Mouse (Mus musculus) stomach, embryonic 15.5 days (tissue): ENCODE data around the gene Arhgap22. TPM values are rescaled to one million over a fixed set of nuclear protein-coding genes. Genes with fewer than 3 reads are reported as not detected.

ENCODE experiments used
- ATAC-seq: fragments of 200-750 bp; cut with Nextera tagmentation; 2 replicates; pipeline ENCODE4 v1.8.0; 2017; ENCODE audit warnings: low read depth, moderate number of reproducible peaks, moderate TSS enrichment; ENCODE audit not compliant: insufficient read depth, low FRiP score
- H3K27ac ChIP-seq: fragments of 300-500 bp; sonication (generic); 2 replicates; pipeline ENCODE4 v1.5.1; 2015; ENCODE audit warnings: mild to moderate bottlenecking, inconsistent platforms
- H3K27me3 ChIP-seq: fragments of 300-500 bp; sonication (generic); replicated peaks from 2 replicates; pipeline ENCODE4 v1.6.1; 2015; ENCODE audit warnings: inconsistent platforms
- H3K36me3 ChIP-seq: fragments of 300-500 bp; sonication (generic); 2 replicates; pipeline ENCODE4 v1.6.1; 2015; ENCODE audit warnings: inconsistent platforms
- H3K4me1 ChIP-seq: fragments of 300-500 bp; sonication (generic); 2 replicates; pipeline ENCODE4 v1.6.1; 2015; ENCODE audit warnings: inconsistent platforms
- H3K4me2 ChIP-seq: fragments of 300-500 bp; sonication (generic); 2 replicates; pipeline ENCODE4 v1.6.1; 2015; ENCODE audit warnings: mild to moderate bottlenecking, inconsistent platforms
- H3K4me3 ChIP-seq: fragments of 300-500 bp; sonication (generic); replicated peaks from 2 replicates; pipeline ENCODE4 v1.5.1; 2015; ENCODE audit warnings: inconsistent platforms
- H3K9ac ChIP-seq: fragments of 300-500 bp; sonication (generic); 2 replicates; pipeline ENCODE4 v1.6.1; 2015; ENCODE audit warnings: inconsistent platforms
- H3K9me3 ChIP-seq: fragments of 300-500 bp; sonication (generic); 2 replicates; pipeline ENCODE4 v1.6.1; 2016; ENCODE audit warnings: inconsistent platforms
- WGBS: fragments of 180-500 bp; shearing (Covaris S2); methylation state at CpG from one replicate; pipeline ENCODE4 v1.1.7; 2015; 5-methylcytosine and 5-hydroxymethylcytosine counted together
- polyA plus RNA-seq: library from polyadenylated mRNA; unstranded; fragments of >200 nt; fragmentation: Nextera tagmentation; extraction: Ambion mirVana; gene quantifications from 2 replicates; pipeline ENCODE4 v1.2.1, GENCODE M21; 2015

The Arhgap22 gene
- polyA plus RNA-seq, 1 experiment from 2014 or later, result 6.3 TPM

GRCm38 (mm10) chr14:33362807-33363206 lies 149.0 kb downstream of the Arhgap22 start:
- Histone ChIP-seq H3K36me3 (no peaks in the 10 kb centered on the region), H3K27me3 (no peaks in the 10 kb centered on the region), H3K9ac (no peak overlapping the region), H3K4me3 (0 out of 2 replicates have a peak overlapping the region, but pooled peaks have one; percentile 1), H3K27ac (no peak overlapping the region), H3K4me1 (peaks cover 11% of the 10 kb centered on the region; the same call in 1 of the 2 replicates), H3K4me2 (peak overlapping the region; percentile 29), H3K9me3 (no peaks in the 10 kb centered on the region)
- peak; percentile 8; the same call in 1 of the 2 replicates for ATAC-seq
- WGBS, result 13% methylated on average over 10 of the region's 10 CpGs

- Histone ChIP-seq H3K36me3 (no peaks in the 10 kb centered on the region), H3K9ac (no peak overlapping the region), H3K4me3 (no peak overlapping the region), H3K4me2 (no peak overlapping the region), H3K4me1 (peaks cover 11% of the 10 kb centered on the region; the same call in 1 of the 2 replicates), H3K9me3 (no peaks in the 10 kb centered on the region), H3K27me3 (no peaks in the 10 kb centered on the region), H3K27ac (no peak overlapping the region)
- 72% methylated on average over 5 of the region's 5 CpGs for WGBS
- ATAC-seq, result no peak
These were observed 149.8 kb downstream of the Arhgap22 start for GRCm38 (mm10) chr14:33363611-33364010.

DNA sequence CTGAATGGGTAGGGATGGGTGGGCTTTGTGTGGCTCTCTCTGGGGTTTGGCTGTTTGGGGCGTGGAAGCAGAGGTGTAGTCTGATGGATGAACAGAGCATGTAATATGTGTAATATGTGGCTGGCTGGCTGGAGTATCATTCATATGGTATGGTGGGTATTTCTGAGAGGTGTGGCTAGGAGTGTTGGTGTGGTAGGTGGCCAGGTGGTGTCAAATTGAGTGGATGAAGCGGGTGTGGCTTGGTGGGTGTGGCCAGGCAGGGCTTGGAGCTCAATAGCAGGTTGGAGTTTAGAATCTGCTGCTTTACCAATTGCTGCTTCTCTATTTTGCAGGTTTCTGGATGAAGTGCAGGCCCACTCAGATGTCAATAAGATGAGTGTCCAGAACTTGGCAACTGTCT lies 150.2 kb downstream of the Arhgap22 start:
- no peak overlapping the region for H3K4me3 ChIP-seq
- H3K36me3 ChIP-seq, result no peaks in the 10 kb centered on the region
- H3K9me3 ChIP-seq, result no peaks in the 10 kb centered on the region
- 83% methylated on average over 2 of the region's 2 CpGs for WGBS
- ATAC-seq, result no peak
- H3K4me1 ChIP-seq, result peaks cover 11% of the 10 kb centered on the region; the same call in 1 of the 2 replicates
- no peaks in the 10 kb centered on the region for H3K27me3 ChIP-seq
- H3K4me2 ChIP-seq, result no peak overlapping the region
- H3K9ac ChIP-seq, result no peak overlapping the region
- H3K27ac ChIP-seq, result no peak overlapping the region

DNA sequence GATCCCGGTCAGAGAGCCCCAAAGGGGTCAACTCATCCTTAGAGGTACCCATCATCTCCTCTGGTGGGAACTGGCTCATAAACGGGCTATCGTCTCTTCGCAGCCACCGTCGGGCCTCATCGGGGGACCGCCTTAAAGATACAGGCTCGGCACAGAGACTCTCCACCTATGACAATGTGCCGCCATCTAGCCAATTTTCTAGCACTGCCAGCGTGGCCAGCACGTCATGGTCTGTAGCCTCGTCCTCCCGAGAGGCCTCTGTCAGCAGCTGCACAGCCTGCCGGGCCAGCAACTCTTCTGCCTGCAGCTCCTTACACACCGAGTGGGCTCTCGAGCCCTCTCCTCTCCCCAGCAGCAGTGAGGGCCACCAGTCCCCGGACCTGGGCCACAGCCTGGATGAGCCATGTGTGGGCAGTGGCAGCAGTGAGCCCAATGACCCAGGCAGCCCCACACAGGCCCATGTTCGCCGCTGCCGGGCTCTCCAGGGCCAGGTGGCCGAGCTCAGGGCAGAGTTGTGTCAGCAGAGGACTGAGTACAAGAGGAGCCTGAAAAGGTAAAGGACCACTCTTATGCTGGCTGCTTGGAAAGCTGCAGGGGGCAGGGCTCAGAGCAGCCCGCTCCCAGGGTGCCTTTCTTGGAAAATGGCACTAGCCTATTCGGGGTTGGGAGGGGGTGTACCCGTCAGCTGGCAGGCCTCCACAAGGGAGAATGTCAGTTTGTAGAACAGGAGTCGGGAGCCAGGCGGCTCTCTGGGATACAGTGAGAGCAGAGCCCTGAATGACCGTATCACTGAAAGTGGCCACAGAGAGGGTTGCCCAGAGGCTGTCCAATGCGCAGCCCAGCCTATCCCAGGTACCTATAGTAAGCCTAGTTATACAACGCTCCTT lies 153.3 kb downstream of the Arhgap22 start:
- no peak overlapping the region for H3K9ac ChIP-seq
- H3K4me2 ChIP-seq, result no peak overlapping the region
- H3K27ac ChIP-seq, result no peak overlapping the region
- H3K4me3 ChIP-seq, result no peak overlapping the region
- H3K27me3 ChIP-seq, result no peaks in the 10 kb centered on the region
- no peak for ATAC-seq
- H3K9me3 ChIP-seq, result no peaks in the 10 kb centered on the region
- peaks cover 10% of the 10 kb centered on the region; the same call in 1 of the 2 replicates for H3K4me1 ChIP-seq
- WGBS, result 82% methylated on average over 30 of the region's 30 CpGs
- no peaks in the 10 kb centered on the region for H3K36me3 ChIP-seq

GRCm38 (mm10) chr14:33369375-33369774 lies 155.5 kb downstream of the Arhgap22 start:
- Histone ChIP-seq H3K27me3 (no peaks in the 10 kb centered on the region), H3K9ac (no peak overlapping the region), H3K27ac (no peak overlapping the region), H3K4me3 (no peak overlapping the region), H3K36me3 (no peaks in the 10 kb centered on the region), H3K4me2 (no peak overlapping the region), H3K4me1 (peaks cover 6% of the 10 kb centered on the region; the same call in 1 of the 2 replicates), H3K9me3 (no peaks in the 10 kb centered on the region)
- WGBS, result 81% methylated on average over 12 of the region's 12 CpGs
- ATAC-seq, result no peak

DNA sequence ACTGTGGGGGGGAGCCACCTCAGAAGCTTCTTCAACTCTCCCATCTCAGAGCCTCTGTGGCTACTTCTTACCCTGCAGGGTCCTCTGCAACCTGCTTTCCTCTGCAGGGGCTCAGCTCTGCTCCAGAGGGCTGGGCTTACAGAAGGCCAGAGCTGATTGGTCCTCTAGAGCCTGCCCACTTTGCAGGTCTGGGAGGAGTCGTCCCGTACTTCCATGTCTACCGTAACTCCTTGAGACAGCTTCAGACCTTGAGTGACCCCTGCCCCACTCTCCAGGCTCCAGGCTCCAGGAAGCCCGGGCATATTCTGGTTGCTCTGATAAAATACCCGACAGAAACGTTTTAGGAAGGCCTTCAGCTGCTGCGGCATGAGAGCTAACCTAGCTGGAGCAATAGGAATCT lies 156.2 kb downstream of the Arhgap22 start:
- 8% methylated on average over 7 of the region's 7 CpGs for WGBS
- ATAC-seq, result peak; percentile 71
- H3K9me3 ChIP-seq, result no peaks in the 10 kb centered on the region
- no peak overlapping the region for H3K27ac ChIP-seq
- no peak overlapping the region for H3K9ac ChIP-seq
- H3K36me3 ChIP-seq, result no peaks in the 10 kb centered on the region
- H3K4me1 ChIP-seq, result peaks cover 6% of the 10 kb centered on the region; the same call in 1 of the 2 replicates
- H3K4me2 ChIP-seq, result peak overlapping the region; percentile 15; the same call in 1 of the 2 replicates
- H3K4me3 ChIP-seq, result no peak overlapping the region
- no peaks in the 10 kb centered on the region for H3K27me3 ChIP-seq

DNA sequence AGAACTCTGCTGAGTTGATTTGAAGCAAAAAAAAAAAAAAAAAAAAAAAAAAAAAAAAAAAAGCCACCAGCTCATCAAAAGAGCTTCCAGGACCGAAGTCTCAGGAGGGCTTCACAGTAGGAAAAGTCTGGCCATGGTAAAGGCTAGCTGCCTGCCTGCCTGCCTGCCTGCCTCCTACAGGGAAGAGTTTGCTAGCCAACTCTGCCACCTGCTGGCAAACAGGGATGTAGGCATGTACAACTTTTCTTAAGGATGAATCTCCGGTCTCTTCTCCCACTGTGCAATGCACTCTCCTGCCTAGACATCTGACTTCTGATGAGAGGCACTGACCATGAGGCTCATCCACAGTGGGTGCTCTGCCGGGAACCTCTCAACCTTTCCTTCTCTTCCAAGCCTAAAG lies 157.4 kb downstream of the Arhgap22 start:
- Histone ChIP-seq H3K27me3 (no peaks in the 10 kb centered on the region), H3K36me3 (no peaks in the 10 kb centered on the region), H3K4me3 (no peak overlapping the region), H3K27ac (no peak overlapping the region), H3K9ac (no peak overlapping the region), H3K9me3 (no peaks in the 10 kb centered on the region), H3K4me2 (no peak overlapping the region), H3K4me1 (peaks cover 6% of the 10 kb centered on the region; the same call in 1 of the 2 replicates)
- ATAC-seq, result no peak
- 16% methylated on average over 3 of the region's 3 CpGs for WGBS

DNA sequence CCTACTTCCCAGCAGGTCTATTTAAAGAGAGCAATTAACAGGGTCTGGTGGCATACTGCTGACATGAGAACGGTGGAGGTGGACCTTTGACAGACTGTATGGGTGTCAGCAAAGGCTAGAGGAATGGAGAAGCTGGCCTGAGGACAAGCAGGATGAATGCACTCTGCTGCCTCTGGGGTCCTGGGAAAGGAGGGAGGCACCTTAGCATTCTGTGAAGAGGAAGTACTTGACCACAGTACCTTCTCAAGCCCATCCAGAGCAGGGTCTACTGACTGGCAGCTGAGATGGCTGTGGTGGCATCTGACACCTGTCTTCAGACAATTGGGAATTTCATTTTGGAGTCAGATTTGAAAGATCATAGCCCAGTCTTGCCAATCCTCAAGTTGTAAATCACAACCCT lies 159.4 kb downstream of the Arhgap22 start:
- no peak for ATAC-seq
- Histone ChIP-seq H3K9ac (no peak overlapping the region), H3K4me3 (no peak overlapping the region), H3K27ac (no peak overlapping the region), H3K36me3 (no peaks in the 10 kb centered on the region), H3K9me3 (no peaks in the 10 kb centered on the region), H3K4me1 (peaks cover 6% of the 10 kb centered on the region; the same call in 1 of the 2 replicates), H3K27me3 (no peaks in the 10 kb centered on the region), H3K4me2 (no peak overlapping the region)
- 42% methylated on average over 1 of the region's 1 CpGs for WGBS

DNA sequence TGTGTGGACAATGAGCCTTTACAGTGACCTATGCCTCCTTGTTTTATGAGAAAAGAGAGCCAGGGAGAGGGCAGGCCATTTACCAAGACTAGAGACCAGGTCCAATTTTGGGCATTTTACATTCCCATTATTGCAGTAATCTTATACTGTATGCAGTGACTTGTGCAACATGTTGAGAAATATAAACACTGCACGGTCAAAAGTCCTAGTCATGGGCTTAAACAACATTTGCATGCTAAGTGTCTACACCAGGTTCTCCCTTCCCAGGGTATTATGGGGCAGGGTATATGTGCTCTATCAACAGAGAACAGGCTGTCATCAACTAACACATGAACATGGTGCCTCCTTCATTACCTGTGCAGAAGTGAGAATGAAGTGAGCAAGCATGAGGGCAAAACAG lies 160.3 kb downstream of the Arhgap22 start:
- H3K27ac ChIP-seq, result no peak overlapping the region
- no peaks in the 10 kb centered on the region for H3K27me3 ChIP-seq
- no peak overlapping the region for H3K4me2 ChIP-seq
- H3K9ac ChIP-seq, result no peak overlapping the region
- peaks cover 6% of the 10 kb centered on the region; the same call in 1 of the 2 replicates for H3K4me1 ChIP-seq
- no peaks in the 10 kb centered on the region for H3K36me3 ChIP-seq
- no peak overlapping the region for H3K4me3 ChIP-seq
- WGBS, result 53% methylated on average over 1 of the region's 1 CpGs
- no peak for ATAC-seq
- H3K9me3 ChIP-seq, result no peaks in the 10 kb centered on the region

DNA sequence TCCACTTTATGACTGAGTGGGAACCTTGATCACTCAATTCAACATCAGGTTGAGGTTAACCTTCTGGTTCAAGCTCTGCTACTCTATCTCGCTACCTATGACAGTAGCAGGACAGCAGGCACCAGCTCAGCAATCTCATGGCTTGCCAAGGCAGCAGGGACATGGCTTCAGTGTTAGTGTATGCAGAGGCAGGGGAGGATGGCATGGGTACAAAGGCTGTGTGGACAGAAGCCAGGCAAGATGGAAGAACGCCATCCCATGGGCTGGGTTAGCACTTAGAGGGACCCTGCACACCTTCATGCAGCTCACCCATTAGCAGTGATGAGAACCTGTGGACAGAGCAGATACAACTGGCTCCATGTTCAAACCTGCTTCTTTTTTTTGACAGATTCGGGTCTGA lies 163.4 kb downstream of the Arhgap22 start:
- Histone ChIP-seq H3K4me1 (0 out of 2 replicates have a peak, but pooled peaks cover 4% of the 10 kb centered on the region), H3K9ac (no peak overlapping the region), H3K27me3 (no peaks in the 10 kb centered on the region), H3K4me3 (no peak overlapping the region), H3K9me3 (no peaks in the 10 kb centered on the region), H3K36me3 (peaks cover 5% of the 10 kb centered on the region), H3K27ac (no peak overlapping the region), H3K4me2 (no peak overlapping the region)
- WGBS, result 88% methylated on average over 3 of the region's 3 CpGs
- ATAC-seq, result no peak

- H3K27me3 ChIP-seq, result no peaks in the 10 kb centered on the region
- peaks cover 9% of the 10 kb centered on the region for H3K36me3 ChIP-seq
- H3K9ac ChIP-seq, result no peak overlapping the region
- no peak overlapping the region for H3K4me2 ChIP-seq
- H3K9me3 ChIP-seq, result no peaks in the 10 kb centered on the region
- H3K4me3 ChIP-seq, result no peak overlapping the region
- WGBS, result 81% methylated on average over 5 of the region's 5 CpGs
- H3K4me1 ChIP-seq, result 0 out of 2 replicates have a peak, but pooled peaks cover 4% of the 10 kb centered on the region
- ATAC-seq, result no peak
- no peak overlapping the region for H3K27ac ChIP-seq
These were observed 164.9 kb downstream of the Arhgap22 start for GRCm38 (mm10) chr14:33378723-33379122.

GRCm38 (mm10) chr14:33380830-33381457 lies 167.1 kb downstream of the Arhgap22 start:
- H3K36me3 ChIP-seq, result peaks cover 15% of the 10 kb centered on the region
- no peaks in the 10 kb centered on the region for H3K9me3 ChIP-seq
- no peaks in the 10 kb centered on the region for H3K4me1 ChIP-seq
- no peak overlapping the region for H3K27ac ChIP-seq
- no peaks in the 10 kb centered on the region for H3K27me3 ChIP-seq
- ATAC-seq, result no peak
- WGBS, result 79% methylated on average over 6 of the region's 6 CpGs
- no peak overlapping the region for H3K4me2 ChIP-seq
- H3K4me3 ChIP-seq, result no peak overlapping the region
- no peak overlapping the region for H3K9ac ChIP-seq
